Mouse (Mus musculus) heart, embryonic 13.5 days (tissue): ENCODE measurements around the gene Frmd4b. TPM values are rescaled to one million over a fixed set of nuclear protein-coding genes. Genes with fewer than 3 reads are reported as not detected.

ENCODE experiments used
- ATAC-seq: fragments of 200-750 bp; cut with Nextera tagmentation; 2 replicates; pipeline ENCODE4 v1.8.0; 2017; ENCODE audit warnings: moderate TSS enrichment; ENCODE audit not compliant: insufficient number of reproducible peaks, low FRiP score, low TSS enrichment; ENCODE audit errors: extremely low read depth
- H3K27ac ChIP-seq: fragments of 300-500 bp; sonication (generic); replicated peaks from 2 replicates; pipeline ENCODE4 v1.5.1; 2015; ENCODE audit warnings: moderate library complexity, mild to moderate bottlenecking, inconsistent platforms
- H3K27me3 ChIP-seq: fragments of 300-500 bp; sonication (generic); replicated peaks from 2 replicates; pipeline ENCODE4 v1.6.1; 2015; ENCODE audit warnings: mild to moderate bottlenecking, inconsistent platforms
- H3K36me3 ChIP-seq: fragments of 300-500 bp; sonication (generic); 2 replicates; pipeline ENCODE4 v1.6.1; 2015; ENCODE audit warnings: mild to moderate bottlenecking, inconsistent platforms
- H3K4me1 ChIP-seq: fragments of 300-500 bp; sonication (generic); 2 replicates; pipeline ENCODE4 v1.6.1; 2015; ENCODE audit warnings: inconsistent platforms
- H3K4me2 ChIP-seq: fragments of 300-500 bp; sonication (generic); 2 replicates; pipeline ENCODE4 v1.6.1; 2015; ENCODE audit warnings: inconsistent platforms, mild to moderate bottlenecking, moderate library complexity
- H3K4me3 ChIP-seq: fragments of 300-500 bp; sonication (generic); 2 replicates; pipeline ENCODE4 v1.5.1; 2015; ENCODE audit warnings: moderate library complexity, mild to moderate bottlenecking, inconsistent platforms
- H3K9ac ChIP-seq: fragments of 300-500 bp; sonication (generic); 2 replicates; pipeline ENCODE4 v1.6.1; 2015; ENCODE audit warnings: inconsistent platforms, mild to moderate bottlenecking, moderate library complexity
- H3K9me3 ChIP-seq: fragments of 300-500 bp; sonication (generic); 2 replicates; pipeline ENCODE4 v1.6.1; 2016; ENCODE audit warnings: inconsistent platforms
- WGBS: fragments of 180-500 bp; shearing (Covaris S2); methylation state at CpG from one replicate; pipeline ENCODE4 v1.1.7; 2015; ENCODE audit warnings: mixed read lengths; 5-methylcytosine and 5-hydroxymethylcytosine counted together
- polyA plus RNA-seq: library from polyadenylated mRNA; unstranded; fragments of >200 nt; fragmentation: Nextera tagmentation; extraction: Ambion mirVana; gene quantifications from 2 replicates; pipeline ENCODE4 v1.2.1, GENCODE M21; 2015

The Frmd4b gene
- polyA plus RNA-seq, 1 experiment from 2014 or later = 14.6 TPM

- peaks cover 6% of the 10 kb centered on the region; the same call in 1 of the 2 replicates for H3K9me3 ChIP-seq
- peaks cover 15% of the 10 kb centered on the region for H3K4me1 ChIP-seq
- no peaks in the 10 kb centered on the region for H3K27me3 ChIP-seq
- peak overlapping the region; percentile 37 for H3K4me2 ChIP-seq
- H3K36me3 ChIP-seq = no peaks in the 10 kb centered on the region
- H3K4me3 ChIP-seq = no peak overlapping the region
- no peak for ATAC-seq
- H3K27ac ChIP-seq = peak overlapping the region; percentile 82
- WGBS = 51% methylated on average over 17 of the region's 17 CpGs
- peak overlapping the region; percentile 42 for H3K9ac ChIP-seq
These were observed 153.3 kb downstream of the Frmd4b start for GRCm38 (mm10) chr6:97463898-97464524.

- no peak overlapping the region for H3K9ac ChIP-seq
- H3K36me3 ChIP-seq = no peaks in the 10 kb centered on the region
- H3K27me3 ChIP-seq = no peaks in the 10 kb centered on the region
- H3K4me3 ChIP-seq = no peak overlapping the region
- peaks cover 28% of the 10 kb centered on the region for H3K4me1 ChIP-seq
- H3K9me3 ChIP-seq = no peaks in the 10 kb centered on the region
- H3K27ac ChIP-seq = no peak overlapping the region
- H3K4me2 ChIP-seq = no peak overlapping the region
- no peak for ATAC-seq
These were observed 154.9 kb downstream of the Frmd4b start for GRCm38 (mm10) chr6:97462421-97462820.

GRCm38 (mm10) chr6:97459112-97459511, 158.2 kb downstream of the Frmd4b start:
- WGBS = 56% methylated on average over 7 of the region's 7 CpGs
- peak overlapping the region; percentile 65 for H3K9ac ChIP-seq
- no peak for ATAC-seq

GRCm38 (mm10) chr6:97458358-97458757, 159.0 kb downstream of the Frmd4b start:
- H3K9me3 ChIP-seq = no peaks in the 10 kb centered on the region
- 53% methylated on average over 9 of the region's 9 CpGs for WGBS
- peaks cover 44% of the 10 kb centered on the region for H3K4me1 ChIP-seq
- H3K36me3 ChIP-seq = no peaks in the 10 kb centered on the region
- peak overlapping the region; percentile 38 for H3K4me3 ChIP-seq
- ATAC-seq = no peak
- peak overlapping the region; percentile 65 for H3K9ac ChIP-seq
- H3K4me2 ChIP-seq = peak overlapping the region; percentile 51
- H3K27me3 ChIP-seq = no peaks in the 10 kb centered on the region
- peak overlapping the region; percentile 77 for H3K27ac ChIP-seq

More at GRCm38 (mm10) chr6:97459112-97459511, 158.2 kb downstream of the Frmd4b start:
- H3K27me3 ChIP-seq = no peaks in the 10 kb centered on the region
- no peaks in the 10 kb centered on the region for H3K36me3 ChIP-seq
- peak overlapping the region; percentile 51 for H3K4me2 ChIP-seq
- H3K27ac ChIP-seq = peak overlapping the region; percentile 77
- peak overlapping the region; percentile 38 for H3K4me3 ChIP-seq
- peaks cover 45% of the 10 kb centered on the region for H3K4me1 ChIP-seq
- H3K9me3 ChIP-seq = no peaks in the 10 kb centered on the region

- H3K4me2 ChIP-seq = peak overlapping the region; percentile 51
- peak overlapping the region; percentile 77 for H3K27ac ChIP-seq
- no peaks in the 10 kb centered on the region for H3K36me3 ChIP-seq
- H3K4me3 ChIP-seq = peak overlapping the region; percentile 38
- ATAC-seq = no peak
- peak overlapping the region; percentile 65; the same call in 1 of the 2 replicates for H3K9ac ChIP-seq
- no peaks in the 10 kb centered on the region for H3K27me3 ChIP-seq
- H3K9me3 ChIP-seq = no peaks in the 10 kb centered on the region
- WGBS = 32% methylated on average over 3 of the region's 3 CpGs
- H3K4me1 ChIP-seq = peaks cover 44% of the 10 kb centered on the region
These were observed 159.4 kb downstream of the Frmd4b start for GRCm38 (mm10) chr6:97457954-97458353.

- ATAC-seq = no peak
- no peaks in the 10 kb centered on the region for H3K9me3 ChIP-seq
- H3K27ac ChIP-seq = peak overlapping the region; percentile 77
- peak overlapping the region; percentile 23 for H3K4me3 ChIP-seq
- H3K36me3 ChIP-seq = no peaks in the 10 kb centered on the region
- 0 out of 2 replicates have a peak overlapping the region, but pooled peaks have one; percentile 33 for H3K9ac ChIP-seq
- no peaks in the 10 kb centered on the region for H3K27me3 ChIP-seq
- WGBS = 21% methylated on average over 2 of the region's 2 CpGs
- H3K4me2 ChIP-seq = peak overlapping the region; percentile 51
- H3K4me1 ChIP-seq = peaks cover 44% of the 10 kb centered on the region
These were observed 160.1 kb downstream of the Frmd4b start for GRCm38 (mm10) chr6:97457210-97457609.

- Histone ChIP-seq H3K27me3 (no peaks in the 10 kb centered on the region), H3K9ac (no peak overlapping the region), H3K4me2 (no peak overlapping the region), H3K9me3 (no peaks in the 10 kb centered on the region), H3K4me3 (no peak overlapping the region), H3K36me3 (no peaks in the 10 kb centered on the region), H3K27ac (no peak overlapping the region), H3K4me1 (peaks cover 24% of the 10 kb centered on the region)
- 81% methylated on average over 5 of the region's 5 CpGs for WGBS
- no peak for ATAC-seq
These were observed 165.1 kb downstream of the Frmd4b start for GRCm38 (mm10) chr6:97452223-97452622.

- no peaks in the 10 kb centered on the region for H3K36me3 ChIP-seq
- H3K4me2 ChIP-seq = no peak overlapping the region
- H3K4me3 ChIP-seq = no peak overlapping the region
- H3K27me3 ChIP-seq = no peaks in the 10 kb centered on the region
- H3K27ac ChIP-seq = no peak overlapping the region
- peaks cover 13% of the 10 kb centered on the region for H3K4me1 ChIP-seq
- ATAC-seq = no peak
- H3K9me3 ChIP-seq = no peaks in the 10 kb centered on the region
- WGBS = 82% methylated on average over 2 of the region's 2 CpGs
- no peak overlapping the region for H3K9ac ChIP-seq
These were observed 167.5 kb downstream of the Frmd4b start for GRCm38 (mm10) chr6:97449806-97450205.

- 61% methylated on average over 4 of the region's 4 CpGs for WGBS
- Histone ChIP-seq H3K4me3 (no peak overlapping the region), H3K4me1 (peaks cover 12% of the 10 kb centered on the region; the same call in 1 of the 2 replicates)
These were observed 170.3 kb downstream of the Frmd4b start for GRCm38 (mm10) chr6:97447020-97447419.

GRCm38 (mm10) chr6:97444145-97444544, 173.2 kb downstream of the Frmd4b start:
- Histone ChIP-seq H3K27ac (no peak overlapping the region), H3K4me3 (no peak overlapping the region), H3K9me3 (no peaks in the 10 kb centered on the region), H3K4me2 (no peak overlapping the region), H3K36me3 (no peaks in the 10 kb centered on the region), H3K9ac (no peak overlapping the region), H3K27me3 (no peaks in the 10 kb centered on the region), H3K4me1 (peaks cover 17% of the 10 kb centered on the region; the same call in 1 of the 2 replicates)
- ATAC-seq = no peak
- WGBS = 64% methylated on average over 5 of the region's 5 CpGs

More at GRCm38 (mm10) chr6:97447020-97447419, 170.3 kb downstream of the Frmd4b start:
- Histone ChIP-seq H3K9me3 (no peaks in the 10 kb centered on the region), H3K27me3 (no peaks in the 10 kb centered on the region), H3K36me3 (no peaks in the 10 kb centered on the region), H3K9ac (no peak overlapping the region), H3K4me2 (no peak overlapping the region), H3K27ac (no peak overlapping the region)
- ATAC-seq = no peak

GRCm38 (mm10) chr6:97443522-97443921, 173.8 kb downstream of the Frmd4b start:
- no peak overlapping the region for H3K4me2 ChIP-seq
- no peaks in the 10 kb centered on the region for H3K27me3 ChIP-seq
- H3K4me3 ChIP-seq = no peak overlapping the region
- WGBS = 55% methylated on average over 4 of the region's 4 CpGs
- H3K9ac ChIP-seq = no peak overlapping the region
- ATAC-seq = no peak
- H3K4me1 ChIP-seq = peaks cover 17% of the 10 kb centered on the region; the same call in 1 of the 2 replicates
- H3K9me3 ChIP-seq = no peaks in the 10 kb centered on the region
- no peaks in the 10 kb centered on the region for H3K36me3 ChIP-seq
- no peak overlapping the region for H3K27ac ChIP-seq

- Histone ChIP-seq H3K4me1 (peaks cover 17% of the 10 kb centered on the region; the same call in 1 of the 2 replicates), H3K4me2 (no peak overlapping the region), H3K36me3 (no peaks in the 10 kb centered on the region), H3K27ac (no peak overlapping the region), H3K9ac (no peak overlapping the region), H3K27me3 (no peaks in the 10 kb centered on the region), H3K4me3 (no peak overlapping the region), H3K9me3 (no peaks in the 10 kb centered on the region)
- ATAC-seq = no peak
- WGBS = 59% methylated on average over 7 of the region's 7 CpGs
These were observed 176.0 kb downstream of the Frmd4b start for GRCm38 (mm10) chr6:97441357-97441756.
